Mouse (Mus musculus) erythroblast, embryonic 14.5 days (primary cell): ENCODE measurements at regions not wholly inside any gene's neighbourhood (a gene's known extent, or its start where the extent isn't known, plus 50 kb on each side); places are given as distances from the start of the nearest gene placed in this dataset.

Experiments used
- GATA1 ChIP-seq: IDR thresholded peaks from 2 replicates; pipeline ENCODE4 v1.6.1; 2012; ENCODE audit warnings: low read length, inconsistent platforms, mixed read lengths
- TAL1 ChIP-seq: IDR thresholded peaks from 3 replicates; pipeline ENCODE4 v1.6.1; 2012; ENCODE audit warnings: low read length, inconsistent platforms, mixed read lengths

GRCm38 (mm10) chr16:30695691-30696090, 96.2 kb downstream of the Fam43a start:
- TF ChIP-seq TAL1 (no peak), GATA1 (no peak)
